Mouse (Mus musculus) stomach, embryonic 14.5 days (tissue): ENCODE measurements around the gene Ralgds. TPM values are rescaled to one million over a fixed set of nuclear protein-coding genes. Genes with fewer than 3 reads are reported as not detected.

Experiments
- ATAC-seq: fragments of 200-750 bp; cut with Nextera tagmentation; 2 replicates; pipeline ENCODE4 v1.8.0; 2017; ENCODE audit warnings: low read depth, moderate TSS enrichment; ENCODE audit not compliant: insufficient number of reproducible peaks, insufficient read depth, low FRiP score
- H3K27ac ChIP-seq: fragments of 300-500 bp; sonication (generic); 2 replicates; pipeline ENCODE4 v1.5.1; 2014; ENCODE audit warnings: mild to moderate bottlenecking, low read length, moderate library complexity, mixed read lengths
- H3K27me3 ChIP-seq: fragments of 300-500 bp; sonication (generic); 2 replicates; pipeline ENCODE4 v1.6.1; 2014; ENCODE audit warnings: low read length, control low read depth, mixed read lengths; ENCODE audit not compliant: control insufficient read depth, insufficient read depth
- H3K36me3 ChIP-seq: fragments of 300-500 bp; sonication (generic); 2 replicates; pipeline ENCODE4 v1.6.1; 2014; ENCODE audit warnings: mild to moderate bottlenecking, control low read depth, low read length, moderate library complexity, mixed read lengths; ENCODE audit not compliant: control insufficient read depth, insufficient read depth
- H3K4me1 ChIP-seq: fragments of 300-500 bp; sonication (generic); 2 replicates; pipeline ENCODE4 v1.6.1; 2014; ENCODE audit warnings: low read length, control low read depth, mixed read lengths; ENCODE audit not compliant: control insufficient read depth, insufficient read depth
- H3K4me2 ChIP-seq: fragments of 300-500 bp; sonication (generic); replicated peaks from 2 replicates; pipeline ENCODE4 v1.6.1; 2014; ENCODE audit warnings: low read depth, low read length, control low read depth
- H3K4me3 ChIP-seq: fragments of 300-500 bp; sonication (generic); 2 replicates; pipeline ENCODE4 v1.5.1; 2014; ENCODE audit warnings: low read depth, low read length, control low read depth
- H3K9ac ChIP-seq: fragments of 300-500 bp; sonication (generic); replicated peaks from 2 replicates; pipeline ENCODE4 v1.6.1; 2014; ENCODE audit warnings: low read depth, mild to moderate bottlenecking, control low read depth, low read length, moderate library complexity, mixed read lengths
- H3K9me3 ChIP-seq: fragments of 300-500 bp; sonication (generic); 2 replicates; pipeline ENCODE4 v1.6.1; 2016; ENCODE audit warnings: low read depth, low read length, control low read depth; ENCODE audit not compliant: control insufficient read depth
- WGBS: fragments of 180-500 bp; shearing (Covaris S2); extraction: QIAGEN DNeasy Blood & Tissue Kit; methylation state at CpG from one replicate; pipeline ENCODE4 v1.1.7; 2014; 5-methylcytosine and 5-hydroxymethylcytosine counted together
- polyA plus RNA-seq: library from polyadenylated mRNA; unstranded; fragments of >200 nt; fragmentation: Nextera tagmentation; extraction: Ambion mirVana; gene quantifications from 2 replicates; pipeline ENCODE4 v1.2.1, GENCODE M21; 2014

The Ralgds gene
- polyA plus RNA-seq, 1 experiment from 2014 or later: 38.6 TPM

DNA sequence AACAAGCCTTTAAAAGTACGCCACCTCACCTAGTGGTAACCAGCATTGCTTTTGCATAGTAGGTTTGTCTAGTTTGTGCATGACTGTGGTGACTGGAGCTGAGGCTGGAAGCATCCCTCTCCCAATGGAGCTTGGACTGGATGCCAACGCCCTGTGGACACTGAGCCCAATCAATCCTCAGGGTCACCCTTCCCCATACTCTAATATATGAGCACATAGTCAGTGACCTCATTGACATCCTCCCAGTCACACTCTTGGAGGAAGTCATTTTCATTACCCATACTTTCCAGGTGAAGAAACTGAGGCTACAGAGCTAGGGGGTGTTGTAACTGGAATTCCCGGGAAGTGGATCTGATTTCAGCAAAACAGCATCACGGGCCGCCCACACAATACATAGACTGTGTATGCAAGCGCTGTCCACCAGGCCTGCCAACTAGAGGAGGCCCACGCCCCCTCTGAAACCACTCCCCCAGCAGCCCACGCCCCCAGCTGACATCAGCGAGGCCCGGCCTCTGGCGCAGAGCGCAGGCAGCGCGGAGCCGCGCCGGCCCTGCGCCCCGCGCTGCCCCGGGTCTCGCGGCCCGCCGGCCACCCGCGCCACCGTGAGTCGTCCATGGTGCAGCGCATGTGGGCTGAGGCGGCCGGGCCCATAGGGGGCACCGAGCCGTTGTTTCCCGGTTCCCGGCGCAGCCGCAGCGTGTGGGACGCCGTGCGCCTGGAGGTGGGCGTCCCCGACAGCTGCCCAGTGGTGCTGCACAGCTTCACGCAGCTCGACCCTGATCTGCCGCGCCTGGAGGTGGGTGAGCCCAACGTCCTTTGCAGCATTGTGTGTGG, 20.2 kb downstream of the Ralgds start:
- H3K4me3 ChIP-seq: peak overlapping the region; percentile 65
- 3% methylated on average over 48 of the region's 49 CpGs for WGBS
- peak; percentile 92 for ATAC-seq
- peak overlapping the region; percentile 87 for H3K27ac ChIP-seq
- H3K9me3 ChIP-seq: no peaks in the 10 kb centered on the region
- peak overlapping the region; percentile 53 for H3K4me2 ChIP-seq
- H3K27me3 ChIP-seq: no peaks in the 10 kb centered on the region
- H3K36me3 ChIP-seq: no peaks in the 10 kb centered on the region
- H3K4me1 ChIP-seq: peaks cover 54% of the 10 kb centered on the region
- H3K9ac ChIP-seq: peak overlapping the region; percentile 76

DNA sequence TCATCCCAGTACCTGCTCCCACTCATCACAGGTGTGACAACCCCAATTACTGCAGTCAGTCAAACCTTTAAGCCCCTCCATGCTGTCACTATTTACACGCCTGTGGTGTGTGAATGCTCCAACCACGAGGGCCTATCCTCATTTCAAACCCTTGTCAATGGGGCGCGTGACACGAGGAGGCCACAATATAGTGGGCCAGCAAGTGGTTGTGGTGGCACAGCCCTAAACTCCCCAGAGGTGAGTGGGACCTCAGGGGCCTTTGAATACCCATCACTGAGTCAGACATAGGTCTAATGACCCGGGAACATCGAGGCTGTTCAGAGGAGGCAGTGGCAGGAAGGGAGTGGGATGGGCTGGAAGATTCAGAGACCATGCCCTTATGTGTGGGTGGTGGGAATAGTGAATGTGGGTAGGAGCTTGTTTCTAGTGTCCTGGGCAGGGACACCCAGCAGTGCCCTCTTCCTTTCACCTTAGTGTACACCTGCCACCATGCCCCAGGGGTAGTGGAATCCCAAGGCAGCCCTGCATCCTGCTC, 21.0 kb downstream of the Ralgds start:
- ATAC-seq: no peak
- H3K27ac ChIP-seq: peak overlapping the region; percentile 87
- peak overlapping the region; percentile 65 for H3K4me3 ChIP-seq
- peak overlapping the region; percentile 76; the same call in 1 of the 2 replicates for H3K9ac ChIP-seq
- H3K4me1 ChIP-seq: peaks cover 62% of the 10 kb centered on the region
- peak overlapping the region; percentile 53 for H3K4me2 ChIP-seq
- H3K36me3 ChIP-seq: no peaks in the 10 kb centered on the region
- WGBS: 69% methylated on average over 7 of the region's 7 CpGs
- no peaks in the 10 kb centered on the region for H3K27me3 ChIP-seq
- no peaks in the 10 kb centered on the region for H3K9me3 ChIP-seq

DNA sequence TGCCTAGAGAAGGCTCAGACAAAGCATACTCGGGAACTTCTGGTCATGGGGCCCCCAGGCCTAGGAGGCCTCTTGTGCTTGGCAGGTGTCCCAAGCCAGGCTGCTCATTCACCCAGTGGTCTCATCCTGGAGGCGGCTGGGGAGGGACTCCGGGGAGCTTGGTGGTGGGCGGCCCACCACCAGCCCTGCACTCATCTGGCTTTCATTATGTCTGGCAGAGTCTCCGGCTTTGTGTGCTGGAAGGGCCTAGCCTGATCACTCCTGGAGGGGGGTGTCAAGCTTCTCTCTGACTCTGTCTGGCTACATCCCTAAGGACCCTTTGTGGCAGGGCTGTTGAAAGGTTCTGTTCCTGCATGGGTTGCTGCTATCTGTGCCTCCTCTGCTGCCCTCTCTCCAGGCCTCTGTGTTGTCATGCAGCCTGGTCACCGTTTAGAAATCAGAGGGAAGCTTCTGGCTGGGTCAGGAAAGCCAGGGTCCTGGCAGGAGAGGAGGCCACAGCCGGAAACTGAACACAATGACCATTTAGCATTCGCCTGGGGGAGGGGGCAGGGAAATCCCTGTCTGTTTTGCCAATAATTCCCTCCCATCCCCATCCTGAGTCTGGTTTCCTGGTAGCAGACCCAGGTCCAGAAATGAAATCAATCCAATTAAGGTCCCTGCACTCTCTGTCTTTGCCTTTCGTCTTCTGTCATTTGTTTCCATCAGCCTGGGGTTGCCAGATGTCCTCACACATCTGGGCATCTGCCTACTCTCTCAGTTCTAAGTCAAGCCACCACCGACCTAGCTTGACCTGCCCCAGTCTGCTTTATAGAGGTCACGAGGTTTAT, 21.7 kb downstream of the Ralgds start:
- Histone ChIP-seq H3K9me3 (no peaks in the 10 kb centered on the region), H3K4me1 (peaks cover 69% of the 10 kb centered on the region), H3K27ac (peak overlapping the region; percentile 87), H3K4me3 (peak overlapping the region; percentile 65), H3K27me3 (no peaks in the 10 kb centered on the region), H3K4me2 (peak overlapping the region; percentile 53), H3K9ac (peak overlapping the region; percentile 14; the same call in 1 of the 2 replicates), H3K36me3 (no peaks in the 10 kb centered on the region)
- 38% methylated on average over 11 of the region's 11 CpGs for WGBS
- peak; percentile 34 for ATAC-seq

DNA sequence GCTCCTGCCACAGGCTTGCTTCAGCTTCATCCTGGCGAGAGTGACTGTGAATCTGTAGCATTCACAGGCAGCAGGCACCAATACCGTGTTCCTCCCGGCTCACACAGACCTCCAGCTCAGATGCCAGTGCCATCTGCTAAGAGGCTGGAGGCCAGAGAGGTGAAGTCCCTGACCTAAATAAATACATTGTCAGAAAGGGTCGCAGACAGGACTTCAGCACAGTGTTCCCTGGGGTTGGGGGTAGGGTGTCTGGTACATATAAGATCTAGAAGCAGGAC, 22.3 kb downstream of the Ralgds start:
- peak overlapping the region; percentile 23; the same call in 1 of the 2 replicates for H3K27ac ChIP-seq
- peak overlapping the region; percentile 53; the same call in 1 of the 2 replicates for H3K4me2 ChIP-seq
- H3K4me1 ChIP-seq: peaks cover 70% of the 10 kb centered on the region
- no peaks in the 10 kb centered on the region for H3K36me3 ChIP-seq
- H3K4me3 ChIP-seq: peak overlapping the region; percentile 65; the same call in 1 of the 2 replicates
- H3K9ac ChIP-seq: 0 out of 2 replicates have a peak overlapping the region, but pooled peaks have one; percentile 14
- no peaks in the 10 kb centered on the region for H3K27me3 ChIP-seq
- ATAC-seq: no peak
- WGBS: 36% methylated on average over 4 of the region's 4 CpGs
- H3K9me3 ChIP-seq: no peaks in the 10 kb centered on the region

DNA sequence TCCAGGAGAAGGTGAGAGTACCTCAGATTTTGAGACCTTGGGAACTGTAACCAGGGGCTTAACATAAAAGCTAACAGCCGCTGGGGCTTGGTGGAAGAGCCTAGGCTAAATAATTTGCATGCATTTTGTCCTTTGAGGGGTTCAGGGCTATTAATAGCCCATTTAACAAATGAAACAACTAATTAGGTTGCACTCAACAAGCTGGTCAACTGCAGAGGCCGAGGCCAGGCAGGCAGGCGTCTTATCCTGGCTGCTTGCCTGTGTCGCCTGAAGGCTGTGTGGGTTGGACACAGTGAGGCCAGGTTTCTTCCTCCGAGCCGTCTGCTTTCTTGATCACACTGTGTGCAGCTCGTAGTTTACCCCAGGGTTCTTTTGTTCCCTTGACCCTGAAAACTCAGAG, 22.7 kb downstream of the Ralgds start:
- Histone ChIP-seq H3K27ac (peak overlapping the region; percentile 23; the same call in 1 of the 2 replicates), H3K9me3 (no peaks in the 10 kb centered on the region), H3K27me3 (no peaks in the 10 kb centered on the region), H3K36me3 (no peaks in the 10 kb centered on the region; the same call in 1 of the 2 replicates), H3K4me2 (peak overlapping the region; percentile 53; the same call in 1 of the 2 replicates), H3K4me3 (no peak overlapping the region), H3K4me1 (peaks cover 70% of the 10 kb centered on the region), H3K9ac (no peak overlapping the region)
- WGBS: 56% methylated on average over 7 of the region's 7 CpGs
- no peak for ATAC-seq

DNA sequence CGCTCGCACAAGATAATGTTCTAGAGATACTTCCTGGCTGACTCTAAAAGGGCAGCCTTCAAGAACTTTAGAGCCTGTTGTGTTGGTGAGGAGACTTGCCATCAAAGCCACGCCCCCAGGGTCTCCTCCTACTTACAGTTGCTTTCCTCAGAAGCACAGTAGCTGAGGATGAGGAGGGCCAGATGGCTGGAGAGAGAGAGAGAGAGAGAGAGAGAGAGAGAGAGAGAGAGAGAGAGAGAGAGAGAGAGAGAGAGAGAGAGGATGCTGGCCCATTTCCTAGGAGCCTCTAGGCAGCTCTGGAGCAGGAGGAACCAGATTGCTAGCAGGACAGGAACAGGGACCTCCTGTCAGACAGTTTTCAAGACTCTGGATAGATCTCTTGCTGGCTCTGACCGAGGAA, 23.2 kb downstream of the Ralgds start:
- Histone ChIP-seq H3K27ac (peak overlapping the region; percentile 23; the same call in 1 of the 2 replicates), H3K9me3 (no peaks in the 10 kb centered on the region), H3K4me1 (peaks cover 73% of the 10 kb centered on the region), H3K27me3 (no peaks in the 10 kb centered on the region), H3K36me3 (no peaks in the 10 kb centered on the region; the same call in 1 of the 2 replicates), H3K9ac (no peak overlapping the region), H3K4me2 (peak overlapping the region; percentile 53; the same call in 1 of the 2 replicates), H3K4me3 (no peak overlapping the region)
- no peak for ATAC-seq
- 50% methylated on average over 4 of the region's 4 CpGs for WGBS

DNA sequence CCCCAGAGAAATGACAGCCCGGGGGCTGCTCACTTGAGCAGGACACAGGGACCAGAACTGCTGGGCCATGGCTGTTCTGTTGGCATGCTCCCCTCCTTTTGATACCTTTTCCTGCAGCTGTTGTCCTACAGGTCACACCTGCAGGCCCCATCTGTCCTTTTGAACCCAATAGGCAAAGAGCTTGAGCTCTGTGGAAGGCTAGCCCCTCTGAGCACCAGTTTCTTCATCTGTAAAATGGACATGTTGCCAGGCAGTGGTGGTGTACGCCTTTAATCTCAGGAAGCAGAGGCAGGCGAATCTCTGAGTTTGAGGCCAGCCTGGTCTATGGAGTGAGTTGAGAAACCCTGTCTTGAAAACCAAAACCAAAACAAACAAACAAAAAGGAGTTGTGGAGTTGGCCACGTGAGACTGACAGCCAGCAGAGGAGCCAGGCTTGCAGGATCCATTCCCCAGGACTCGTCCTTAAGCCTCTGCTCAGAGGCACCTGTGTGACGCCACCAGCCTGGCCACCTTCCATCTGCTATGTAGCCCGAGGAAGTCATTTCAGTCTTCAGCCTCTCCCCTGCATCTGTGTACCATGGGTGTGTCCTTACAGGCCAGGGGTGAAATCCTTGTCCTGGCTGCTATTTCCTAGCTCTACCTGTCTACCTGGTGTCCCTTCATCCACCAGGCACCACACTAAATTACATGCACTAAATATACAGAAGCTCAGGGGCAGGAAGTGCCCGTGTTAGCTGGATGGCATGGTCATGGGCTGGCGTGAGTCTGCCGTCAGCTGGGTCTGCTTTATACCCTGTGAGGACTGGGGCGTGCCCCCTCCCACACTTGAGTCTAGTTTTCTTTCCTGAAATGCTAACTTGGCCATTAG, 24.1 kb downstream of the Ralgds start:
- Histone ChIP-seq H3K27me3 (no peaks in the 10 kb centered on the region), H3K9ac (no peak overlapping the region), H3K4me1 (peaks cover 73% of the 10 kb centered on the region), H3K27ac (peak overlapping the region; percentile 1; the same call in 1 of the 2 replicates), H3K4me2 (no peak overlapping the region), H3K4me3 (no peak overlapping the region), H3K36me3 (peaks cover 2% of the 10 kb centered on the region), H3K9me3 (no peaks in the 10 kb centered on the region)
- no peak for ATAC-seq
- WGBS: 70% methylated on average over 11 of the region's 11 CpGs

DNA sequence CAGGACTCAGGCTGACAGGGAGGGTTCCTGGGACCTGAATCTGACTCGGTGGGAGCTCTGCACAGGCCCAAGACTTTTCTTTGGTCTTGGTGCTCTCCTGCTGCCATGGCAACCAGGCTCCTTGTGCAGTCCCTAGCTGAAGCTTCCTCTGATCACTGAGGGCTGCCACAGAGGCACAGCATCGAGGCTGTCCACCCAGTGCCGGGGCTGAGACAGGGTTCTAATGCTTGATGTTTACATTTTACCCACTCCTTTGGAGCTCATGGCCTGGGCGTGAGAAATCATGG, 24.7 kb downstream of the Ralgds start:
- no peak overlapping the region for H3K27ac ChIP-seq
- no peak overlapping the region for H3K4me3 ChIP-seq
- H3K9me3 ChIP-seq: no peaks in the 10 kb centered on the region
- H3K9ac ChIP-seq: no peak overlapping the region
- H3K36me3 ChIP-seq: peaks cover 8% of the 10 kb centered on the region
- 39% methylated on average over 4 of the region's 4 CpGs for WGBS
- no peak for ATAC-seq
- peaks cover 73% of the 10 kb centered on the region for H3K4me1 ChIP-seq
- H3K27me3 ChIP-seq: no peaks in the 10 kb centered on the region
- H3K4me2 ChIP-seq: no peak overlapping the region
